Mouse (Mus musculus) kidney, postnatal 4 days (tissue): ENCODE results near the gene Eno2.
"Not testable (repeated sequence)": the region's sequence is repeated elsewhere in the genome, so short reads cannot be mapped to it uniquely, and the experiment has no call there.

ENCODE experiments used
- DNase-seq, 2 experiments: peaks; one replicate each; pipeline ENCODE4 v3.0.0; 2021; ENCODE audit warnings: mixed read lengths in 2 of 2

The Eno2 gene

DNA sequence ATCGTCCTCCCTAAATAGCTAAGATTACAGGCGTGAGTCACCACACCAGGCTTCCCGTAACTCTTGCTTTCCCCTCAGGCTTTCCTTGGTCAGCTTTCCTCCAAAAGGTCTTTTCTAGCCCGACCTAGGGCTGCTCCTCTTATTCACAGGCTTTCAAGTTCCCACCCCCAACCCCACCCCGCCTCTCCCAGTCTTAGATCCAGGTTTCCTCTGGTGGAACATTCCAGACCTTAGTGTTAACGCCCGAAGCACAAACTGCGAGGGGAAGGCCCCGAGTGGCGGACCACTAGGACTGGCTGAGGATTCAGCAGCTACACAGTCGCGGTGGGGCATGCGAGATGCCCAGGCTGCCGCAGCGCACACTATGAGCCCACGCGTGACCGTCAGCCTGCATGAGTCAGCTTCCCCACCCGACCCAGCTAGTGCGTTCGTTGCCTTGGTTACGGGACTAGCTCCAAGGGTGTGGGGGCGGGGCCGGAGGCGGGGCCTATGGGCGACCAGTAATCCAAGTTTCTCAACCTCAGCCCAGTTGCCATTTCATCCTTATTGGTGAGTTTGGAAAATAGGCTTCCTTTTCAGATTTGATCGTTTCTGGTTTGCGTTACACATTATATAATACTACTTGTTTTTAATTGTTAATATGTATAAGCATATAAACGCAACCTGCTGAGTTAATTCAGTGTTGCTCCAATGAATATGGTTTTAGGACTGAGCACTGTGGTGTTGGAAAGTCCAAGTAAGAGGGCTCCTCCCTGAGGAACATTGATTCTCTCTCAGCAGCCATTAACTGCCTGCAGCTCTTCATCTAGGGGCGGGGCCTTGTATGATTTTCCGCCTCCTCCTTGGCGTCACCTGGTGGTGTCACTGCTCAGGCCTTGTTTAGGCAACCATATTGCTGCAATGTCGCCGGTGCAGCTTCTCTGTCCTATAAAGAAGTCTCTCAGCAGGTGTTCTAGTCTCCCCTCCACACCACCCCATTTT lies 36.2 kb upstream of the Eno2 start:
- peak; percentile 98 for DNase-seq

DNA sequence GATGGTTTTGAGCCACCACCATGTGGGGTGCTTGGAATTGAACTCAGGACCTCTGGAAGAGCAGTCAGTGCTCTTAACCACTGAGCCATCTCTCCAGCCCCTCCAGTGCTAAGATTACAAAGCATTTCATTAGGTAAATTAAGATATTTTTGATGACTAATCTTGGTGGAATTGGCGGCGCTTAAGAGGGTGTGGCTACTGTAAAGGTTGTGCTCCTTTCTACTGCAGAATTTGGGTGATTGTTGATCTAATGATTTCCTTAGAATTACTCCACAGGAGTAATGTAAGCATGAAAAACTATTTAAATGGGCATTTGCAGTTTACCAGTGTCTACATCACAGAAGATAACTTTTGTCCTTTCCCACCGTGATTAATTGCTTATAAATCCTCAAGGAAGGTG lies 34.9 kb upstream of the Eno2 start:
- no peak for DNase-seq

DNA sequence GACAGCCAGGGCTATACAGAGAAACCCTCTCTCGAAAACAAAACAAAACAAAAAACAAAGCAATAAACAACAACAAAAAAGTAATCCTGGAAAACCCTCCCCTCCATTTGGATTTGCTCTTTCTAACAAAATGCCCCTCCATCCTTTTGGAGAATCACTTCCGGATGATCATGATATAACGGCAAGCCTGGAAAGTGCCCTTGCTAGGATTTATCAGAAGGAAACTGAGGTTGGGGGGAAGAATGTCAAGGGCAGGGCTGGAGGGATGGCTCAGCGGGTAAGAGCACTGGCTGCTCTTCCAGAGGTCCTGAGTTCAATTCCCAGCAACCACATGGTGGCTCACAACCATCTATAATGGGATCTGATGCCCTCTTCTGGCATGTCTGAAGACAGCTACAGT lies 34.2 kb upstream of the Eno2 start:
- not testable (repeated sequence) for DNase-seq

DNA sequence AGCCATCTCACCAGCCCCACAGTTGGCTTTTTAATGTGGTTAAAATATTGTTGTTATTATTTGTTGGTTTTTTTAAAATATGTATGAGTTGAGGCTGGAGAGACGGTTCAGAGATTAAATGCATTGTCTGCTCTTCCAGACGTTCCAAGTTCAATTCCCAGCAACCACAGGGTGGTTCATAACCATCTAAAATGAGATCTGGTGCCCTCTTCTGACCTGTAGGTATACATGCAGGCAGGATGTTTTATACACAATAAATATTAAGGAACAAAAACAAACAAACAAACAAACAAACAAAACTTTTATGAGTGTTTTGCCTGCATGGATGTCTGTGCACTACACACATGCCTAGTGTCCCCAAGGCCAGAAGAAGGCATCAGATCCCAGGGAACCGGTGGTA lies 33.6 kb upstream of the Eno2 start:
- DNase-seq, result no peak

DNA sequence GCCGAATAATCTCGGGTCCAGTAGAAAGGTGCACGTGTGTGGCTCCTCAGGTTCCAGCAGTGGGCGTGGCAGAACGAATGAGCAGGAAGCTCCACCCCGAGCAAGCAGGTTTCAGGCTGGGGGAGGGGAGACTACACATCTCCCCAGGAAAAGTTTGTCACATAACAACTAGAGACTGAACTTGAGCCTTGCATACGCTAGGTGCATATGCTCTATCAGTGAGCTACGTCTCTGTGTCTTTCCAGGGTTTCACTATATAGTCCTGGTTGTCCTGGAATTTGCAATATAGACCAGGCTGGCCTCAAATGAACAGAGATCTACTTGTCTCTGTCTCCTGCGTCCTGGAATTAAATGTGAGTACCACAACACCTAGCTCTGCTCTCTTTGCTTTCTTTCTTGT lies 32.9 kb upstream of the Eno2 start:
- DNase-seq, result not testable (repeated sequence)

DNA sequence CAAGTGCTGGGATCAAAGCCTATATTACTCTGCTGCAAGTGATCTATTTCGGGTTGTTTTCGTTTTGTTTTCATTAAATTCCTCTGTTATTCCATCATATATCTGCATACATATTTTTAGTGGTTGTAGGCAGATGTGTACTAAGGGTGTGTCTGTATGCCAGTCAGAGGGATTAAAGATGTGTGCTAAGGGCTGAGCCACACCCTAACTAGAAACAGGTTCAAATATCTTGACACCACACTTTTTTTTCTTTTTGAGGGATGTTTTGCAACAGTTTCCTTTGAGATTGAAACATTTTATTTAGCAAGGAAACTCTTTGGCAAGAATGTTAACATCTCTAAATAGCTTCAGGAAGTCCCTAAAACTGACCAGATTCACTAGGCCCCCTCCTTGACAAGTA lies 26.7 kb upstream of the Eno2 start:
- no peak for DNase-seq

DNA sequence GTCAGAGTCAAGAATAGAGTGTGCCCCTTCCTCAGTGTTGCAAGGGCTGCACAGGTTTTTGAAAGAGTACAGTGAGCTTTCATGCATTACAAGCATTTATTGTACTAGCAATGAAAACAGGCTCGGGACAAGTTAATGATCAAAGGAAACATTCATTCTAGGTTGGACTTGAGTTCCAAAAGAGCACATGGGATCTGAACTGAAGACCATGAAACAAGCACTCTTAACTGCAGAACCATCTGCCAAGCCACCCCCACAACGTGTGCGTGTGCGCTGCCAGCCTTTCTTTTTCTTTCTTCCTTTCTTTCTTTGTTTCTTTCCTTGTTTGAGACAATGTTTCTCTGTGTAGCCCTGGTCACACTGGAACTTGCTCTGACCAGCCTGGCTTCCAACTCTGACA lies 26.3 kb upstream of the Eno2 start:
- DNase-seq, result no peak

DNA sequence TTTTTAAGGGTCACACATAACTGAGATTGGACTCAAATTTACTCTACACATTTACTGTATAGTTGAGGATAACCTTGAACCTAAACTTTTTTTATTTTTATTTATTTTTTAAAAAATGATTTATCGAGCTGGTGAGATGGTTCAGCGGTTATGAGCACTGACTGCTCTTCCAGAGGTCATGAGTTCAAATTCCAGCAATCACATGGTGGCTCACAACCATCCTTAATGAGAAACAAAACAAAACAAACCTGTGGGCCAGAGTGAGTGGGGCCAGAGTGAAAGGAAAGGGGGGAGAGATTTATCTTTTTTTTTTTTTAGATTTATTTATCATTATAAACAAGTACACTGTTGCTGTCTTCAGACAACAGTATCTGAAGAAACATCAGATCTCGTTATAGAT lies 22.4 kb upstream of the Eno2 start:
- DNase-seq, result no peak

DNA sequence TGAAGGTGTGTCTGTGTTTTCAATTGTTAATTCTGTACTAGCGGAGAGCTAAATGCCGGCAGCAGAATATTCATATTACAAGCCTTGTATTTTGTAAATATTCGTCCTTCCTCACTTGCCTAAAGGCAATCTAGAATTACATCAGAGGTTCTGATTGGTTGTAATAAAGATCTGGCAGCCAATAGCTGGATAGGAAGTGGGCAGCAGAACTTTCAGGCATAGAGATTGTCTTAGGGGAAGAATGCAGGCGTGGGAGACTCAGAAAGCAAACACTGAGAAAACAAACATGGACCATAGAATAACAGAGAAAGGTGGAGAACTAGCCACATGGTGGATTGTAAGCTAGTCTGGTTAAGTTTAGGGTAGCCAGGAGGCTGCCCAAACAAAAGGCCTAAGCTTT lies 20.6 kb upstream of the Eno2 start:
- no peak for DNase-seq

DNA sequence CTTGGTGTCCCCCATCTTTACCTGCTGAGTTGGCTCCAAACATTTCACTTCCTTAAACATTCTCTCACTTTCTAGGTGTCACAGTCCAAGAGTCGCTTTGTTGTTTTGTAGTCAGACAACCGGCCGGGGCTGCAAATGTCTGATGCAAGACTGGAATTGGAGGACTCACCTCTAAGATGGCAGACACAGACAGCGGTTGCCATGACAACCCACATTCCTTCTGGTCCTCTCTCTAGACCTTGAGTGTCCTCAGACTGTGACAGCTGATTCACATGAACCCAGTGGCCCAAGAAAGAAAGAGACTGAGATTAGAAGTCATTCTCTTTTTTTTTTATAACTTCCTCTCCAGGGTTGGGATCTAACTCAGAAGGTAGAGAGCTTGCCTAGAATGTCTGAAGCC lies 20.0 kb upstream of the Eno2 start:
- DNase-seq, result no peak

DNA sequence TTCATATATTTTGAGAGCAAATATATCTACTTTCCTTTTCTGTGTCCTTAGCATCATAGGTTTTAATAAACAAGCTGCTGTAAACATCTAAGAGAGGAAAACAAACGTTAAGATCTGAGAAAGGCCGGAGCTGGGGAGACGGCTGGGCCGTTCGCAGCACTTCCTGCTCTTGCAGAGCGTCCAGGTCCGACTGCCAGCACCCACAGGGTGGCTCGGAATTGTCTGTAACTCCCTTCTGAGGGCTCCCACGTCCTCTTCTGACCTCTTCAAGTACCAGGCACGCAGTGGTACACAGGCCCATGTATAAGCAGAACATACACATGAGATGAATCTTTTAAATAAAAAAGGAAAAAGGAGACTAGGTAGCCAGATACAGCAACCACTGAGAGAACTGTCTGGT lies 18.2 kb upstream of the Eno2 start:
- DNase-seq, result no peak

DNA sequence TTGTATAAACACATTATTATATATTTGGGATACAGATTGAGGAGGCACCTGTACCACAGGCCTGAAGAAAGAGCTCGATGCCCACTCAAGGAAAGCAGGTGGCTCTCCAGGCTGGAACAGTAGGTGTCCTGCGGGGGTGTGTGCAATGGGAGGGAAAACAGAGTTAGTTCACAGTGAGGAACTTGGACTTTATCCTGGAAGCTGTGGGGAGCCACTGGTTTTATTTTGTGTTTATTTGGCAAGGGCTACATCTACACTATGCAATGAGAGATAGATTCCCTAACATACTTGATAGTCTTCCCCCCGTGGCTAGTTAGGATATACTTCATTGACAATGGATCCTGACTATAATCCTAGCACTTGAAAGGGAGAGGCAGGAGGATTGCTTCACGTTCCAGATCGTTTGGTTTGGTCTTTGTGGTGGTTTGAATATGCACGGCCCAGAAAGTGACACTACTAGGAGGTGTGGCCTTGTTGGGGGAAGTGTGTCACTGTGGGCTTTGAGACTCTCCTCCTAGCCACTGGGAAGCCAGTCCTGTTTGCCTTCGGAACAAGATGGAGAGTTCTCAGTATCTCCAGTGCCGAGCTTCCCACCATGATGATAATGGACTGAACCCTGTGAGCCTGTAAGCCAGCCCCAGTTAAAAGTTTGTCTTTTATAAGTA lies 17.4 kb upstream of the Eno2 start:
- DNase-seq, result no peak

DNA sequence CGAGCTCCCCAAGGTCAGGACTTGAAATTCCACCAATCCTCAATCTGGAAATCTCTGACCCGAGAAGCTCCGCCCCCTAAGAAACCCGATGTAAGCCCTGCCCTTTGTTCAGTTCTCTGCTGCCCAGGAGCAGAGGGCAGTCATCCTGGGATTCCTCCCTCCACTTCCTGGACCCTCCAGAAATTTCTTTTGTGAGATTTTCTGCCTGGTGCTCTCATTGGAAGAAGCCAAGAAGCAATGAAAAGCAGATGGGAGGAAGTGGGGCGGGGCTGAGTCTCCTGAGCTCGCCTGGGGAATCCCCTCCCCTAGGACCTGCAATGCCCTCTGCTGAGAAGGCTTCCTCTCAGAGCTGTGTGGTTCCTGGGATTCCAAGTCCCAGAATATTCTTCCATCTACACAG lies 13.0 kb upstream of the Eno2 start:
- DNase-seq, result peak; percentile 57 to 73

DNA sequence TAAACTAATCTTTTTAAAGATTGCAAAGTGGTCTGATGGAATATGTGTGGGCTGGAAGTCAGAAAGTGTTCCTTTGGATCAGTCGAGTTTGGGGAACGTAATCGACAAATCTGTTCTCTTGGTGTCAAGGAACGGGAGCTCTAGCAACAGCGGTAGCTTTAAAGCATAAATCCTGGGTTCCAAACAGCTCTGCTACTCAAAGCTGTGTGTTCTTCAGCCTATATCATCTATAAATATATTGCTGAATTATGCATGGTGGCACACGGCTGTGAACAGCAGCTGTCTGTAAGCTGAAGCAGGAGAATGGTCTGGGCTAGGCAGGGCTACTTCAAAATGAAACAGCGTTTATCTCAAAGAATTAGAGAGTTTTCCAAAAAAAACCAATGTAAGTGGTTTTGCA lies 11.4 kb upstream of the Eno2 start:
- no peak for DNase-seq

DNA sequence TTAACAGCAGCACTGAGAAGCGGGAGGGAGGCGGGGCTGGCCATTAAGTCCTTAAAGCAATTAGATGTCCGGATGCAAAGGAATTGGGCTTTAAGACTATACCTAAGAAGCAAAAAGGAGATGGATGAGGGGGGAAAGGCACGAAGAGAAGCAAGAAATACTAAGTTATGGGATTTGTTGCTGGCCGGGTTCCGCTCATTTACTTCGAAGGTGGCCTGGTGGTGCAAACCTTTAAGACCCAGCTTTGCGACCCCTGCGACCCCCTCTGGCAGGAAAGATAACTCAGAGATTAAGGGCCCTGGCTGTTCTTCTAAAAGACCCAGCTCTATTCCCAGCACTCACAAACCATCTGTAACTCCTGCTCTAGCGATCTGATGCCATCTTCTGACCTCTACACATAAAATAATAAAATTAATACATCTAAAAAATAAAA lies 10.5 kb upstream of the Eno2 start:
- DNase-seq, result peak; percentile 67 to 81

DNA sequence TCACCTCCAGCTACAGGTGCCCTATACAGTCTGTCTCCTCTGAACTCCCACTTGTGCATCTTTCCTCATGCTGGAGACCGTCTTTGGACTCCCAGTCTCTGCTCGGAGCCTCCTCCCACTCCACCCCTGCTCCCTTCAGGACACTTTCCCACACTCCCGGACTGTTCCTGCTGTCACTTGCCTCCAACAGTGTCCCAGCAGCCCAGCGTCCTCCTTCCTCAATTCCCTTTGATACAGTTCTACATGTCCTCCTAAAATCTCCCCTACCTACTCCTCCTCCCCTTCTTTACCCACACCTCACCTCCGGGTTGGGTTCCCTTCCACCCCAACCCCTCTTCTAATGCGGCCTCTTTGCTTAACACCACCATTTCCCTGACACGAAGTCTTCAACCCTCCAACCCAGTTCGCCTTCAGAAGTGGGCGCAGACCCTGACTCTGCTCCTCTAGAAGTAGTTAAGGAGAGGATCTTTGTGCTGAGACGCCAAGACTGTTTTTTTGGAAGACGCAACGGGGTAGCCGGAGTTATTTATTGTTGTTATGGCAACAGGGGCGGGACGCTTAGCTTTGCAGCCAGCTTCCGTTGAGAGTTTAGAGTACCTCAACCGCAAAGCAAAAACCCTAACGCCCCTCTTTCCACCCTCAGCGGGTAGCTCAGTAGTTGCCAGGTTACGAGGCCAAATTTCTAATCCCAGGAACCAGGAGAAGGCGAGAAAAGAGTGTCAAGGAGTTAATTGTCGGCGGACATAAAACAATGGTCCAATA lies 9.9 kb upstream of the Eno2 start, which contains the start of gene Lrrc23:
TSS of gene Lrrc23 (minus strand) at position 506 of the 762 bp plus-strand sequence.
- peak; percentile 47 to 58 for DNase-seq

DNA sequence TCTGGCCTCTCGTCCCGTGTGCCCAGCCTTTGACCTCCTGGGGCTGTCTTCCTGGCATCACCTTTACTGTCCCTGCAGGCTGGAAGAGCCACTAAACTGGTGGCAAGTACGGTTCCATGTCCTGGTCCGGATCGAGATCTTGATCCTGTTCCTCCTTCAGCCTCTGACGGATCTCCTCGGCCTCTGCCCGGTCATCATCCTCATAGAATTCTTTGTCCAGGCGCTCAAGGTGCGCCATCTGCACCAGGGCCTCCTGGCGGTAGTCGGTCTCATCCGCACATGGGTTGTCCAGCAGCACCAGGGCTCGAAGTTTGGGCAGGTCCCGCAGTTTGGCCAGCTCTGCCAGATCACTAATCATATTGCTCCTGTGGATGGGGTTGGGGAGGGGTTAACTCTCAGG lies 1.0 kb upstream of the Eno2 start:
- no peak for DNase-seq

DNA sequence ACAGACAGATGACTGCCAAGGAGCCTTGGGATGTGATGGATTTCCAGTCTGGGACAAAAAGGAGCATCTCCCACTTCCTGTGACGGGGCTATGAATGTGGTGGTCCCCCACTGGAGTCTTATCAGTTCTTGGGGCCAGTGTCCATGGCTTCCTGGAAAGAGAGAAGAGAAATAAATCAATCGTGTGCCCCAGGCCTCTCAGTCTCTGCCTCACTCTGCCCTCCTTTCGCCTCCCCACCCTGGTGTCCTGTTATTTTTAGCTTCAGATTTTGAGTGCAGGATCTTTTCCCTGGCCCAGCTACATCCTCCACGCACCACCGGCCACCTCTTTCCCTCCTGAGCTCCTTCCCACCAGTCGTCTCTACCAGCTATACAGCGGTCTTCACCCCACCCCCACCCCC lies 540 bp upstream of the Eno2 start:
- no peak for DNase-seq

DNA sequence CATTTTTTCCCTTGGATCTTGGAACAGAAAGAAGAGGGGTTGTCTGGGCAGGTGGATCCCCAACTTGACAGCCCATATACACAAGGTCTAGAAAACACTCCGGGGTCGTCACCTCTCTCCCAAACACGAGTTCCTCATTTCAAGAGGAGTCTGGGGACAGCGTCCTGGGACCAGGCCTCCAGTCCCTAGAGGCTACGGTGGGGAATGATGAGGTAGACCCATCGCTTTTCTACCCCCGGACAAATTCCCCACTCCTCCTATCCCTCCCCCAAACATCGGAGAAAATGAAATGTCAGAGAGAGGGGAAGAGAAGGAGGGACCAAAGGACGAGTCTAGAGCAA lies 799 bp downstream of the Eno2 start:
- DNase-seq, result no peak

DNA sequence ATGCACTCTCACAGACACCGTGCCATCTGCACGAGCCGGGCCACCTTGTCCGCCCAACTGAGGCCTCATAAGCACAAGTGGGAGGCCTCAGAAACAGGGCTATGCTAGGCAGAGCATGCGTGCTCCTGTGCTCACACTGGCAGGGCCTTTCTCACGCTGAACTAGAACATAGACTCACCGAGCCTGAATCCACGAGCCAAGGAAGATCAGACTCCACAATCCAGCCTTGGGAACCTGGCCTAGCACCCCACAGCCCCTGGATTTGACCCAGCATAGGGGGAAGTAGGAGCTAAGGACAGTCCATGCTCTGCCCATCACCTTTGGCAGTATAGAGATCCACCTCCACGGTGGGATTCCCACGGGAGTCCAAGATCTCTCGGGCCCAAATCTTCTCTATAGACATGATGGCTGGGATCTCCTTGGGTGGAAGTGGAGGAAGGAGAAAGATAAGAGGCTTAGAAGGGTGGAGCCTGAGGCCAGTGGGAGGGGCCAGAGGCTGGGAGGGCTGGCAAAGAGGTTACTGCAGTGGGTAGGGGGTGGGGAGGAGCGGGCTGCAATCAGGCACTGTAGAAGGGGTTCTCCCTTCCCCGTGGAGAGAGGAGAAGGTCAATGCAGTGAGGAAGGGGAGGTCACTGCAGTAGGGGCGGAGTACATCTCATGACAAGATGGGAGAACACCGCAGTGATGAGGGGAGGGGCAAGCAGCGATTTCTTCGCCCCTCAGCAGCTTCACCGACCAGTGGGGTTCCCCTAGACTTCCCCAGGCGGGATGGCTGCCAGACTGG lies 1.4 kb downstream of the Eno2 start:
- peak; percentile 50 to 53 for DNase-seq

DNA sequence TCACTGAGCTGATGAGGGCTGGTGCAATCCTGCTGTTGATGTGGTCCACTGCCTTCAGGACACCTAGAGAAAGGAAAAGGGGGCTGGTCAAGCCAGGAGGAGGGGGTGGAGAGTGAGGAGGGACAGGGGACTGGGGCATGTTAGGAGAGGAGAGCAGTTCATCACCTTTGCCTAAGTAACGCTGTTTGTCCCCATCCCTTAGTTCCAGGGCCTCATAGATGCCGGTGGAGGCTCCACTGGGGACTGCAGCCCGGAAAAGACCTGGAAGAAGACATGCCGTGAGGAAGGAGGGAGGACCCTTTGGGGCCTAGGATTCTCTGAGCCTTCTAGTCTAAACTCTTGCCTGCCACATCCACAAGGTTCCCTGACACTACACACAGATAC lies 1.9 kb downstream of the Eno2 start:
- no peak for DNase-seq

DNA sequence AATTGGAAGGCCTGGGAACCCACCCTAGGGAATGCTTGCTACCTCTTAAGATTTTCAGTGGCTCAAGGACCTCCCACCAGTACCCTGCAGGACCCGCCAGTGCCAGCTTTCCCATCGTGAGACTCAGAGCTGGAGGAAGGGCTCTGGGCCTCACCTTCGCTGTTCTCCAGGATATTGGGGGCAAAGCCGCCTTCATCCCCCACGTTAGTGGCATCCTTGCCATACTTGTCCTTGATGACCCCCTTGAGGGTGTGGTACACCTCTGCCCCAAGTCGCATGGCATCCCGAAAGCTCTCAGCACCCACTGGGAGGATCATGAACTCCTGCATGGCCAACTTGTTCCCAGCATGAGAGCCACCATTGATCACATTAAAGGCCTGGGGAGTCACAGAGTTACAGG lies 3.5 kb downstream of the Eno2 start:
- no peak for DNase-seq

DNA sequence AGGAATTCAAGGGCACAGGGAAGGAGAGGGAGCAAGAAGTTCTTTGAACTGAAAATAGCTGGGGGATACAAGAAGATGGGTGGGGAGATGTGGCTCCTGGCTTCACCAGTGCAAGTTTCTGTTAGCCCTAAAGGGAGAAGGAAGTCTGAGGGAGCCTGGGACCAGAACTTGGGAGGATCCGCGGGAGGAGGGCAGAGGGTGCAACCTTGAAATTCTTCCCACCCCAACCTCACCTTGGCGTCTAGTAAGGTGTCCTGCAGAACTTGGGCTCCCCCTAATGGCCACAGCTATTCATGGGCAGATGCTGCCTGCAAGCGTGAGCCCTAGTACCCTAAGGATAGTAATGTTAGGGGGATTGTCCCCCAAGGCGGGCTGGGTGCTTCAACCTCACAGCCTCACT lies 10.2 kb downstream of the Eno2 start:
- DNase-seq, result peak; percentile 89 to 91
